Mouse (Mus musculus): ENCODE measurements around the gene Tekt2. TPM values are rescaled to one million over a fixed set of nuclear protein-coding genes. Genes with fewer than 3 reads are reported as not detected.

The Tekt2 gene
- polyA plus RNA-seq, 1 experiment from 2014 or later = 18.5 TPM

DNA sequence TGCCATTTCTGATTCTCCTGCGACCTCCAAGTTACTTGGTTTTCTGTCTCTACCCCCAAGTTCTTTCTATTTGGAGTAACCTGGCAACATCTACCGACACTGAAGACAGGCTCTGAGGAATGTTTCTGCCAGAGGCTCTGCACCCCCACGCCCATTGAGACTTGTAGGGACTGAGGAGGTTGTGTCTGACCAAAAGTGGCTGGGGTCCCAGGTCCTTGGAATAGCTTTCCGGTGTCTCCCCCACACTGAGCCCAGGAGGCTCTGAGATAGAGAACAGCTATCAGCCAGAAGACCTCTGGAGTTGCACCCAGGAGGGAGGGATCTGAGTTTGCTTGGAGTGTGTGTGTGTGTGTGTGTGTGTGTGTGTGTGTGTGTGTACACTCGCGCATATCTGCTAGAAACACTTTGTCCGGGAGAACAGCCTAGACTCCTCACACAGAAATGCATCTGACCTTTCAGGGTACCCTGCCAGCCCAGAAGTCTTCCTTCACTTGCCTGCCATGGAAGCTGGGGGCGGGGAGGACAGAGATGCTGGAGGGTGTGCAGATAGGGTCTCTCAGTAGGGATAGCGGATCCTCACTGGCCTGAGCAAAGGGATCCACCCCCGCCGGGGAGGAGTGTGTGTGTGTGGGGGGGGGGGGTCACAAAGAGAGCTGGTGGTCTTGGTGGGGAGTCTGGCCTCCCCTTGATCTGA, 38.0 kb downstream of the Tekt2 start:
- H3K36me3 ChIP-seq = no peaks in the 10 kb centered on the region
- WGBS = 39% methylated on average over 11 of the region's 11 CpGs
- H3K4me2 ChIP-seq = peak overlapping the region; percentile 72
- H3K4me1 ChIP-seq = peaks cover 55% of the 10 kb centered on the region
- 0 out of 2 replicates have a peak, but pooled peaks have one; percentile 8 for ATAC-seq (ENCODE audit: insufficient number of reproducible peaks, insufficient read depth, low FRiP score, low TSS enrichment, low read depth)
- peak overlapping the region; percentile 82 for H3K9ac ChIP-seq
- peak overlapping the region; percentile 63 for H3K4me3 ChIP-seq
- H3K27ac ChIP-seq = peak overlapping the region; percentile 88
- H3K9me3 ChIP-seq = 0 out of 2 replicates have a peak, but pooled peaks cover 4% of the 10 kb centered on the region
- peaks cover 43% of the 10 kb centered on the region for H3K27me3 ChIP-seq

DNA sequence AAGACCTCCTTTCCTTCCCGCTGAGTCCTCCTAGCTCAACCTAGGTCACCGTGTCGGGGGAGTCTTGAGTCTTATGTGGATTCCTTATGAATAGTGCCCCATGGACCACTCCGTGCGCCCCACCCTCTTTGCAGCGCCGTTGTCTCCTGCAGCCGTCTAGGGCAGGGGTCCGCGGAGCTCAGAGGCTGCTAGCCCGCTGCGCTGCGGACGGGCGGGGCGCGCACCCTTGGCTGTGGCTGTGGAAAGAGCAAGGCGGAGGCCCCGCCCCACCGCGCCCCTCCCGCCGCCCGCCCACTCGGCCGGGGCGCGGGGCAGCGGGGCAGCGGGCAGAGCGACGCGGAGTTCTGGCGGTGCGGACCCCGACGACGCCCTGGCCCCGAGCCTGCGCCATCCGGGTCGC, 39.0 kb downstream of the Tekt2 start, which contains the start of gene Col8a2:
Gene Col8a2, plus strand, starts transcription at position 302 of the 400 bp plus-strand sequence.
- H3K36me3 ChIP-seq = no peaks in the 10 kb centered on the region
- ATAC-seq (ENCODE audit: insufficient number of reproducible peaks, insufficient read depth, low FRiP score, low TSS enrichment, low read depth) = peak; percentile 60; the same call in 1 of the 2 replicates
- H3K4me2 ChIP-seq = peak within 1 kb of the TSS; percentile 72
- H3K9ac ChIP-seq = peak within 1 kb of the TSS; percentile 82
- H3K27ac ChIP-seq = peak within 1 kb of the TSS; percentile 88
- H3K4me3 ChIP-seq = peak within 1 kb of the TSS; percentile 63
- 3% methylated on average over 21 of the region's 42 CpGs for WGBS
- H3K9me3 ChIP-seq = 0 out of 2 replicates have a peak, but pooled peaks cover 4% of the 10 kb centered on the region
- peaks cover 61% of the 10 kb centered on the region for H3K4me1 ChIP-seq
- H3K27me3 ChIP-seq = peaks cover 43% of the 10 kb centered on the region

DNA sequence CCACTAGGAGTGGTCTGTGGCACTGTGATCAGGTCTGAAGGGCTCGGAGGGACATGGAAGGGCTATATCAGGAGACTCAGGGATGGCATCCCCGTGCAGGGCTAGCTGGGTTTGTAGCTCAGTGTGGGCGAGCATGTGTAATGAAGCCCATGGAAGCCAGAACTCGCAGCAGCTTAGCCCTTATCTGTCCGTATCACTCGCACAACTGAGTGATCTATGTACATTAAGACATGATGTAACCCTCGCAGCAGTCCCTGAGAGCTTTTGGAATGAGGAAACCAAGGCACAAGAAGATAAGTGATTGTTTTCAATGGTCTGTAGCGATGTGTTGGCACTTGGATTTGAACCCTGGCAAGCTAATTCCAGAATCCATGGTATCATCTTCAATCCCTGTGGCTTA, 41.9 kb downstream of the Tekt2 start:
- WGBS = 92% methylated on average over 8 of the region's 8 CpGs
- Histone ChIP-seq H3K4me1 (peaks cover 56% of the 10 kb centered on the region), H3K27me3 (peaks cover 40% of the 10 kb centered on the region), H3K9me3 (0 out of 2 replicates have a peak, but pooled peaks cover 4% of the 10 kb centered on the region), H3K27ac (no peak overlapping the region), H3K4me3 (no peak overlapping the region), H3K9ac (no peak overlapping the region), H3K4me2 (no peak overlapping the region), H3K36me3 (no peaks in the 10 kb centered on the region)
- ATAC-seq (ENCODE audit: insufficient number of reproducible peaks, insufficient read depth, low FRiP score, low TSS enrichment, low read depth) = no peak

DNA sequence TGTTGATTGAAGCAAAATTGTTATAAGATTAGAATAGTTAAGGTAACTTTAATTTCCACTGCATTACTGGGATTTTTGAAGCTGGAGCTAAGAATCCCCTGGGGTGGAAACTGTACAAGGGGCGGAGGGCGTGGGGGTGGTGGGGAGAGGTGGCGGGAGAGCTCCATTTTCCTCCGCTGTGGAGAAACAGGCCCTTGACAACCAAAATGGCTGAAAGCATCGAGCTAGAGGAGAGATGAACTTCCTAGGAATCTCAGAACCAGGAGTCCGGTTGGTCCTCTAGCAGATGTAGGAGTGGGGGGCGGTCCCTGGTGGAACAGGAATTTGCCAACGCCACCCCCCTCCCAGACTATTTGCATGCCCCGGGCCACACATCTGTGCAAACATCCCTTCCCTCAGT, 43.8 kb downstream of the Tekt2 start:
- no peak for ATAC-seq (ENCODE audit: insufficient number of reproducible peaks, insufficient read depth, low FRiP score, low TSS enrichment, low read depth)
- no peak overlapping the region; the same call in 1 of the 2 replicates for H3K4me3 ChIP-seq
- WGBS = 22% methylated on average over 9 of the region's 9 CpGs
- peak overlapping the region; percentile 24; the same call in 1 of the 2 replicates for H3K4me2 ChIP-seq
- no peak overlapping the region for H3K9ac ChIP-seq
- no peaks in the 10 kb centered on the region for H3K36me3 ChIP-seq
- H3K27me3 ChIP-seq = peaks cover 21% of the 10 kb centered on the region
- 0 out of 2 replicates have a peak, but pooled peaks cover 4% of the 10 kb centered on the region for H3K9me3 ChIP-seq
- H3K4me1 ChIP-seq = peaks cover 45% of the 10 kb centered on the region
- H3K27ac ChIP-seq = peak overlapping the region; percentile 41; the same call in 1 of the 2 replicates

DNA sequence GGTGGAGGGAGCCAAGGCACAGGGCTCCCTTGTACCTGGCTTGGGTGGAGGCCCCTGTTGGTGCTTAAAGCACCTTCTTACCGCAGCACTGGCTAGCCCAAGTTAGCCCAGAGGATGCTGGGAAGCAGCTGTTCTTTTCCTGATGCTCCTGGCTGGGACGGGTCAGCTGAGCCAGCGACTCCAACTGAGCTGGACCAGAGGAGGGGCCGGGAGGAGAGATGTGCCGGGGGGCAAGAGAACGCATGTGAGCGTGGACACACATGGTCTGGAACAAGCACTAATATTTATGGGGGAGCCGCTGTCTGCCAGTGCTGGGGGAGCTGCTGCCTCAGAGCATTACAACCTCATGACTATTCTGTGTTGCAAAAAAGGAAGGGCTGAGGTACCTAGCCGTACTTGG, 46.5 kb downstream of the Tekt2 start:
- Histone ChIP-seq H3K4me3 (no peak overlapping the region), H3K4me1 (peaks cover 37% of the 10 kb centered on the region), H3K4me2 (peak overlapping the region; percentile 46), H3K9ac (peak overlapping the region; percentile 49; the same call in 1 of the 2 replicates), H3K9me3 (no peaks in the 10 kb centered on the region), H3K27me3 (peaks cover 2% of the 10 kb centered on the region; the same call in 1 of the 2 replicates), H3K36me3 (peaks cover 21% of the 10 kb centered on the region), H3K27ac (peak overlapping the region; percentile 92)
- 30% methylated on average over 9 of the region's 9 CpGs for WGBS
- ATAC-seq (ENCODE audit: insufficient number of reproducible peaks, insufficient read depth, low FRiP score, low TSS enrichment, low read depth) = no peak

DNA sequence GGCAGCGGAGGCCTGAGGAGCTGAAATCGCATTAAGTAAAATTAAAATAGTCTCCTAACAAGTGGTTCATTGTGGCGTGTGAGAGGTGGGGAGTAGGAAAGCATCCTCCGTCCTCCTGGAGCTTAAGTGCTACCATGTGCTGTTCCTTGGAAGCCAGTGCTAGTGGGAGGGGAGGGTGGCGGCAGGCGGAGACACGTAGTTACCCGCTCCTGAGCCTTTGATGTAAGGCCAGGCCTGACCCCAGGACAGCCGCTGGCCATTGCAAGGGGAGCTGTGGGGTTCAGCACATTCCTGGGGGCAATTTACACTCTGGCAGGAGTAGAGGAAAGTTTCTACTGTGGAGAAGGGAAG, 46.9 kb downstream of the Tekt2 start:
- ATAC-seq (ENCODE audit: insufficient number of reproducible peaks, insufficient read depth, low FRiP score, low TSS enrichment, low read depth) = peak; percentile 72
- Histone ChIP-seq H3K27ac (peak overlapping the region; percentile 92), H3K36me3 (peaks cover 25% of the 10 kb centered on the region), H3K4me1 (peaks cover 37% of the 10 kb centered on the region), H3K4me3 (no peak overlapping the region), H3K9ac (peak overlapping the region; percentile 49), H3K9me3 (no peaks in the 10 kb centered on the region), H3K4me2 (peak overlapping the region; percentile 46), H3K27me3 (no peaks in the 10 kb centered on the region)
- WGBS = 9% methylated on average over 9 of the region's 9 CpGs

DNA sequence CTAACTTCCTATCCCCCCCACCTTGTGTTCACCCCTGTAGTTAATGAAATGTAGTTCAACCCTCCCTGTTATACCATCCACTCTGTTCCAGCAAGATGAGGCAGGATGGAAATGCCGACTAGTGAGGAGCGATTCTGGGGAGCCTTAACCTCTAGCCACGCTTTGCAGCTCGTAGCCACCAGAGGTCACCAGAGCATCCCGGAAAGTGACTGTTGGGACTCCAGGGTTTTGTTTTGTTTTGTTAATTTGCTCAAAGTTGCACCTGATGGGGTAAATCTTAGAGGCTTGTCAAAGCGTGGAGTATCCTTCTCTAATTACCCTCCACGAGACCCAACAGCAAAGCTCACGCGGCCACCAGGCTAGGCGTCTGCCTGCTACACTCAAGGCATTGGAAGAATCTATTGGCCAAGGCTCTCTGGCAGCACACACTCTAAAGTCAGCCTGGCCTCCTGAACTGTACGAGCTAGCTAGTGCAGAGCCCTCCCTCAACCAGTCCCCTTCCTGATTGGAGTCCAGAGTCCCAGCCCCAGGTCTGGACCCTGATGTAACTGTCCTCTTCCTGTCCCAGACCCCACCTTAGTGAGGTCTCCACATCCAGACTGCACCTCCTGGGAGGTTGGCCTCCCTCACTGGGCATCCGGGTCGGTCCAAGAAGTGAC, 47.5 kb downstream of the Tekt2 start:
- no peak overlapping the region for H3K4me3 ChIP-seq
- ATAC-seq (ENCODE audit: insufficient number of reproducible peaks, insufficient read depth, low FRiP score, low TSS enrichment, low read depth) = peak; percentile 41; the same call in 1 of the 2 replicates
- H3K27ac ChIP-seq = peak overlapping the region; percentile 92
- peak overlapping the region; percentile 49; the same call in 1 of the 2 replicates for H3K9ac ChIP-seq
- no peaks in the 10 kb centered on the region for H3K27me3 ChIP-seq
- 3% methylated on average over 13 of the region's 13 CpGs for WGBS
- H3K4me1 ChIP-seq = peaks cover 37% of the 10 kb centered on the region
- H3K36me3 ChIP-seq = peaks cover 30% of the 10 kb centered on the region
- no peaks in the 10 kb centered on the region for H3K9me3 ChIP-seq
- peak overlapping the region; percentile 46 for H3K4me2 ChIP-seq

DNA sequence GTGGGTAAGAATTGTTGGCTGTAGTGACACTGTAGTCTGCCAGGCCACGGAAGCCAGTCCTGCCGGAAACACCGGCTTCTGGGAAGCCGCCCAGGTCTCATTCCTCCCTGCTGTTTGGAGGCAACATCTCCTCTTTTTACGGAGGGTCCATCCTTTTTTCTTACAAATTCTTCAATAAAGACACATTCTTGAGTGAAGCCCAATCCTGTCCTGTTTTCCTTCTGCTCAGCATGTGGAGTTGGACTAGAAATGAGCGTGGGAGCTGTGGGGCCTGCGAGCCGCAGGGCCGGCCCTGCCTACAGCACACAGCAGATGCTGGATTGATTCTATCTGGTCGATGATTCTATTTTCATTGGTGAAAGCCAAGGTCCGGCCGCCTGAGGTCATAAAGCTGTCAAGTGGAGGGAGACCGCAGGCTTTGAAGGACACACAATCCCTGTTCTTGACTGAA, 49.8 kb downstream of the Tekt2 start:
- H3K4me2 ChIP-seq = no peak overlapping the region
- no peak for ATAC-seq (ENCODE audit: insufficient number of reproducible peaks, insufficient read depth, low FRiP score, low TSS enrichment, low read depth)
- H3K4me1 ChIP-seq = peaks cover 20% of the 10 kb centered on the region
- H3K9me3 ChIP-seq = no peaks in the 10 kb centered on the region
- H3K36me3 ChIP-seq = peaks cover 41% of the 10 kb centered on the region
- 86% methylated on average over 13 of the region's 13 CpGs for WGBS
- no peak overlapping the region for H3K27ac ChIP-seq
- H3K9ac ChIP-seq = no peak overlapping the region
- H3K27me3 ChIP-seq = no peaks in the 10 kb centered on the region
- H3K4me3 ChIP-seq = no peak overlapping the region

DNA sequence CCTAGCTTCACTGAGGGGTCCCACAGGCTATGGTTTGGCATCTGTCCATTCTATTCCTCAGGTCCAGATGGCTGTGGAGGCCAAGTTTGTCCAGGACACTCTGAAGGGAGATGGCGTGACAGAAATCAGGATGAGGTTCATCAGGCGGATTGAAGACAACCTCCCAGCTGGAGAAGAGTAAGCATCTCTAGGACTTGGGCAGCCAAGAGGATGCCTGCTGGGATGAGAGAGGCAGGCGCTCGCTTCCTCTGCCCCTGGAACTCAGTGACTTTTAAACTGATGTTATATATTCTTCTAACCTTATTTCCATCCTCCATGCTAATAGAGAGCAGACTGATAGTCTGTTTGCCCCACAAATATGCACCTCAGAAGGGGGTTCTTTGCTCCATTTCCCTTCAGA, 50.4 kb downstream of the Tekt2 start:
- no peak overlapping the region for H3K27ac ChIP-seq
- no peak overlapping the region for H3K9ac ChIP-seq
- H3K4me2 ChIP-seq = no peak overlapping the region
- no peaks in the 10 kb centered on the region for H3K9me3 ChIP-seq
- peaks cover 19% of the 10 kb centered on the region for H3K4me1 ChIP-seq
- 92% methylated on average over 4 of the region's 4 CpGs for WGBS
- ATAC-seq (ENCODE audit: insufficient number of reproducible peaks, insufficient read depth, low FRiP score, low TSS enrichment, low read depth) = no peak
- H3K27me3 ChIP-seq = no peaks in the 10 kb centered on the region
- H3K36me3 ChIP-seq = peaks cover 41% of the 10 kb centered on the region
- H3K4me3 ChIP-seq = no peak overlapping the region

DNA sequence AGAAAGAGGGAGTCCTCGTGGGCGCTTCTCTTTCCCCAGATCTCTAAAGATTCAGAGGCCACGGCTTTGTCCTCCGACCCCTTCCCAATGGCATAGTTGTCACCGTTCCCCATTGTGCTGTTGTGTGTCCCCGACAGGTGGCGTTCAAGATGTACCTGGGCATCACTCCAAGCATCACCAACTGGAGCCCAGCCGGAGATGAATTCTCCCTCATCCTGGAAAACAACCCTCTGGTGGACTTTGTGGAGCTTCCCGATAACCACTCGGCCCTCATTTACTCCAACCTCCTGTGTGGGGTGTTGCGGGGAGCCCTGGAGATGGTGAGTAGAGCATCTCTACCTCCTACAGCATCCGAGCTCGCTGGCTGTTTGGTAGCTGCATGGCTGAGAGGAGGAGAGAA, 51.7 kb downstream of the Tekt2 start:
- H3K4me1 ChIP-seq = peaks cover 8% of the 10 kb centered on the region
- H3K9ac ChIP-seq = no peak overlapping the region
- no peaks in the 10 kb centered on the region for H3K9me3 ChIP-seq
- no peaks in the 10 kb centered on the region for H3K27me3 ChIP-seq
- no peak overlapping the region for H3K27ac ChIP-seq
- no peak overlapping the region for H3K4me2 ChIP-seq
- ATAC-seq (ENCODE audit: insufficient number of reproducible peaks, insufficient read depth, low FRiP score, low TSS enrichment, low read depth) = no peak
- WGBS = 74% methylated on average over 13 of the region's 13 CpGs
- H3K36me3 ChIP-seq = peaks cover 41% of the 10 kb centered on the region
- no peak overlapping the region for H3K4me3 ChIP-seq

Measured in embryonic facial prominence, embryonic 13.5 days (tissue).